Mouse (Mus musculus) splenic B cell, adult 2 months (primary cell): ENCODE results near the gene Nhsl2.
"Not testable (repeated sequence)": the region's sequence is repeated elsewhere in the genome, so short reads cannot be mapped to it uniquely, and the experiment has no call there.

Source experiments
- DNase-seq: peaks from one replicate; pipeline ENCODE4 v3.0.0-alpha.2; 2011; ENCODE audit warnings: low read depth, low spot score
- H3K27me3 ChIP-seq: 2 replicates; pipeline ENCODE4 v1.6.1; 2012; ENCODE audit warnings: mild to moderate bottlenecking, low read length, moderate library complexity, mixed read lengths; ENCODE audit not compliant: control insufficient read depth, poor library complexity, insufficient read depth, severe bottlenecking
- H3K36me3 ChIP-seq: 2 replicates; pipeline ENCODE4 v1.6.1; 2012; ENCODE audit warnings: mild to moderate bottlenecking, low read length, moderate library complexity, mixed read lengths; ENCODE audit not compliant: control insufficient read depth, poor library complexity, insufficient read depth, severe bottlenecking

Gene Nhsl2

DNA sequence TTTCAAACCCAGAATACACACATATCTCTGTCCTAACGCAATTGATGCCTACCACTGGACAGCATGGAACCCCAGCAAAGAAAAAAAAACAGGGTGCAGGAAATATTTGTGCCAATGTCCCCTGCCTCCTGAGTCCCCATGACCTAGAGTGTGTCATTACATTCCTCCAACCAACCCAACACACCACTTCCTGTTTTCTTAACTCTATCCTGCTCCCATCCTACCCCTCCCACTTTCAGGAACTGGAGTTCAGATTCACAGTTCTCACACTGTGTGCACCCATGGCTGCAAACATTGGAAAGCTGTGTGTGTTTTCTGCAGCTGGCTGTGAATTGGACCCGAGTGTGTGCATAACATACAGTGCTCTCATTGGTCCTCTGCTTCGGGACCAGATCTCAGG lies 241.4 kb downstream of the Nhsl2 start:
- no peak for DNase-seq
- no peaks in the 10 kb centered on the region for H3K36me3 ChIP-seq
- no peaks in the 10 kb centered on the region for H3K27me3 ChIP-seq

DNA sequence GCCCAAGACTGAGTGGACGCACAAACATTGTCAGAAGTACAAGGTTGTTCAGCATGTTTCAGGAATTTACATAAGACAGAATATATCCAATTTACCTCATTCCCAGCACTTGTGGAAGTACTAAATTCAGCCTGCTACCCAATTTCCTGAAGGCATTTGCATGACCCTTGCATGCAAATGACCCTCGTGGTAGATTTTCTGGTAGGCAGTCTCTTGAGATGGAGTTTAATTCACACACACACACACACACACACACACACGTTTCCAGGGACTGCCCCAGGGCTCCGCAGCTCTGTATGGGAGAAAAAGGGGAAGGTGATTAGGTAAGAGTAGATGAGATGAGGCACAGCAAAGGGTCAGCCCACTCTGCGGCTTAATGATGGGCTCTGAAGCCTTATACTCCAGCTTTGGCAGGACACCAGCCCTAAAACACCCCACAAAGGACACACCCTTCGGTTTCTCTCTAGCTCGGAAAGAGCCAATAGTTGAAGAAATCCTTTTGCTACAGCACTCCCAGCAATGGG lies 245.3 kb downstream of the Nhsl2 start:
- Histone ChIP-seq H3K36me3 (no peaks in the 10 kb centered on the region), H3K27me3 (no peaks in the 10 kb centered on the region)
- peak; percentile 43 for DNase-seq

GRCm38 (mm10) chrX:102101886-102102285 lies 252.7 kb downstream of the Nhsl2 start:
- Histone ChIP-seq H3K36me3 (no peaks in the 10 kb centered on the region), H3K27me3 (no peaks in the 10 kb centered on the region)
- no peak for DNase-seq

DNA sequence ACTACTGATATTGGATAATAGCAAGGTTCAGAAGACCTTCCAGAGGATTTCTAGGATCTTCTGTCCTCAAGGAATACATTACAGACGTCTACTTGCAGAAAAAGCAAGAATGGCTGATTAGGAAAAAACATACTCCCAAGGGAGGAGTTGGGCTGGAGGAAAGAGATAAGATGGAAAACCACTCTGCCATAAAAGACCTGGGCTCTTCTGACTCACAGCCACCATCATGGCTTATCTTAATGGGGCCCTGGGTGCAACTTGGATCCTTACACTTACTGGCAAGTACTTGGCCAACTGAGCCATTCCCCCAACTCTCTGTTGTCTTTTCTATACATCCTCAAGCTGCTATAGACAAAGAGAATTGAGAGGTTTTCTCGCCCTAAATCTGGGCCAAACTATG lies 254.6 kb downstream of the Nhsl2 start:
- not testable (repeated sequence) for DNase-seq, H3K27me3 ChIP-seq, H3K36me3 ChIP-seq

DNA sequence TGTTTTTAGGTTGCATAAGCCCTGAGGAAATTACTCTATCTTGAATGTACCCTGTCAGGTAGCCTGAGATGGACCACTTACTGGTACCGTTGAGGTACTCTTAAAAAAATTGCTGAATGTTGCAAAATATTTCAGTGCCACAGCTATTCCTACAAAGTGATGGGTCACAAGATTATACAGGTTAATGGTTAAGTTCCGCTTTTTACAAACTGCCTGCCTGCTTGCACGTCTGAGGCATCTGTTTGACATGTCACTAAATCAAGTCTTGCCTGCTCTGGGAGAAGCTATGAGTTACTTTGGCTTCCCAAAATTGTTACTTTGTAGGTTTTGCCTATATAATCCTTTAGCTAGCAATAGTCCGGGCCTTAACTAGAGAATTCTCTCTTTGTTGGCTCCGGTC lies 260.2 kb downstream of the Nhsl2 start:
- H3K27me3 ChIP-seq, H3K36me3 ChIP-seq, DNase-seq: not testable (repeated sequence)

- Histone ChIP-seq H3K27me3 (no peaks in the 10 kb centered on the region), H3K36me3 (no peaks in the 10 kb centered on the region)
- no peak for DNase-seq
Observed at GRCm38 (mm10) chrX:102115676-102116075, 266.5 kb downstream of the Nhsl2 start.

GRCm38 (mm10) chrX:102119042-102119864 lies 270.1 kb downstream of the Nhsl2 start, which contains the start of gene Pin4:
TSS of gene Pin4 (plus strand) at chrX:102119447.
- Histone ChIP-seq H3K36me3 (no peaks in the 10 kb centered on the region), H3K27me3 (no peaks in the 10 kb centered on the region)
- DNase-seq, result peak; percentile 97

DNA sequence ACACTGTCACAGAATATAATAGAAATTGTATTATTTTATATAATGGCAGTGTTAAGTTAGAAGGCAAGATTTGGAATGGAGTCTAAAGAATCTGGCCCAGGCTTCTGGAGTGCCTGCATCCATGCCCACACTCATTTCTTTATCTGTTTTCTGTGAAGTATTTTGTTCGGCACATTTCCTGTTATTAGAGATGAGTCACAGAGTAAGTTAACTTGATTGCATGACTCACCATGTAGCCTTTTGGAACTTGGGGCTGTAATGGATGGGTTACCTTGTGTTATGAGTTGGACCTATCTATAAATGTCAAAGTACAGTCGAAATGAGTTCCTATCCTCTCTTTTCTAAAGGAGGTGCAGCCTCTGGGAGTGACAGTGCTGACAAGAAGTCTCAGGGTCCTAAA lies 272.1 kb downstream of the Nhsl2 start:
- Histone ChIP-seq H3K36me3 (no peaks in the 10 kb centered on the region), H3K27me3 (no peaks in the 10 kb centered on the region)
- no peak for DNase-seq

- Histone ChIP-seq H3K36me3 (no peaks in the 10 kb centered on the region), H3K27me3 (no peaks in the 10 kb centered on the region)
- no peak for DNase-seq
Observed at GRCm38 (mm10) chrX:102141157-102141556, 292.0 kb downstream of the Nhsl2 start.
